Mouse (Mus musculus): Measurements from ENCODE around the gene Usp16. TPM values are rescaled to one million over a fixed set of nuclear protein-coding genes. Genes with fewer than 3 reads are reported as not detected.

The Usp16 gene
- polyA plus RNA-seq (2016; fragmentation: Nextera tagmentation; extraction: Ambion mirVana): 36.5 and 42.7 TPM in 2 replicates

DNA sequence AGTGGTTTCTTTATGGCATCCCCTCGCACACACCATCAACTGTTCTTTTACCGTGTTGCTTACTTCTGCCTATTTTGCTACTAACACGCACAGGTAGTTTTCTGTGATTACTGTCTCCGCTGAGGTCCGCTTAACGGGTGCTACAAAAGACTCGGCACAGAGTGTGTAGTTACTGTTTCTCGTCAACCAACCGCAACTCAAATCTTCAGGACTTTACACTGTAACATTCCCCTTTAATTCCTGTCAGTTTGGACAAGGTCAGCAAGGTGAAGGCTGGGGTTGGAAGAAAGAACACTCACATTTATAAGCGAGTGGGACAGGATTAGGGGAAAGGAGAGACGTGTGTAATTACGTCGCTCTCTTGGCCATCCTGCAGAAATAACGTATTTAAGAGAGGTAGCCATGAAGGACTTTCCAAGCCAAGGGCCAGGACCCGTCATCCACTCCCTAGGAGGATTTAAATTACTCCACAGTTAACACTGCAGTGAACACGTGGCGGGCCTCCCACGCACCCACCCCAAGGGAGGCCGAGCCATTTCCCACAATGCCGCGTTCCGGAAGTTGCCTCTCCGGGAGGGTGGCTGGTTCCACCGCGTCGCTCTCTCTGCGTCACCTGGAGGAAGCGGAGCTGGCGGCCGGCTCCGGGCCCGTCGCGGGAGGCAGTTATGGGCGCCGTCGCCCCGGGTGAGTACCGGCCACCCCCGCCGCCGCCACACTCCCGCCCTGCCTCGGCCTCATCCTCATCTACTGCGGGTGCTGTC is at the start of gene Usp16:
Gene Usp16 (plus strand): TSS at position 285 of the 761 bp plus-strand sequence.
- DNase-seq (ENCODE audit: low spot score): peak; percentile 89
- Histone ChIP-seq H3K36me3 (peaks cover 15% of the 10 kb centered on the region), H3K9me3 (replicated peaks) (no peaks in the 10 kb centered on the region), H3K27me3 (ENCODE audit: low read depth, poor library complexity, severe bottlenecking) (no peaks in the 10 kb centered on the region), H3K4me1 (peaks cover 25% of the 10 kb centered on the region), H3K4me3 (peak within 1 kb of the TSS; percentile 93), H3K27ac (replicated peaks) (peak within 1 kb of the TSS; percentile 90)
- 10% methylated on average over 45 of the region's 45 CpGs for WGBS

GRCm38 (mm10) chr16:87405001-87405400 is 49.5 kb upstream of the Usp16 start:
- WGBS: 76% methylated on average over 3 of the region's 3 CpGs

DNA sequence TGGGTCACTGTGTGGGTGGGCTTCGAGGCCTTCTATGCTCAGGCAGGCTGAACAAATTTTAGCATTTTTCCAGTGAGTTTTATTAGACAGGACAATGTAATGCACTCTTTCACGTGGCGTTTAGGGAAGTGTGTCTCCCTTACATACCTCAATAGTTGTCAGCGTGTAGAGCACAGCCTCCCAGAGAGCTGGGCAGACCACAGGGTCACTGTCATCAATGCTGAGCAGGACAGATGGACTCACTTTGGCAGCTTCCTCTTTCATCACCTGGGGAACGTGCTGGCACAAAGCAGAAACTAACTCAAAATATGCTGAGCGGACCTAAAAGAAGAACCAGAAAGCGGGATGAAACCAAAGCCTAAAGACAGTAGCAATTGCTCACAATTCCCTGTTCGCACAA is 33.8 kb upstream of the Usp16 start:
- Histone ChIP-seq H3K27ac (replicated peaks) (no peak overlapping the region), H3K36me3 (peaks cover 100% of the 10 kb centered on the region), H3K4me1 (no peaks in the 10 kb centered on the region), H3K27me3 (ENCODE audit: low read depth, poor library complexity, severe bottlenecking) (no peaks in the 10 kb centered on the region), H3K9me3 (replicated peaks) (peaks cover 21% of the 10 kb centered on the region), H3K4me3 (no peak overlapping the region)
- no peak for DNase-seq (ENCODE audit: low spot score)
- 93% methylated on average over 8 of the region's 8 CpGs for WGBS

More at GRCm38 (mm10) chr16:87405001-87405400, 49.5 kb upstream of the Usp16 start:
- H3K36me3 ChIP-seq: peaks cover 98% of the 10 kb centered on the region
- no peaks in the 10 kb centered on the region for H3K9me3 ChIP-seq (replicated peaks)
- no peak overlapping the region for H3K4me3 ChIP-seq
- no peaks in the 10 kb centered on the region for H3K4me1 ChIP-seq
- DNase-seq (ENCODE audit: low spot score): no peak
- H3K27me3 ChIP-seq (ENCODE audit: low read depth, poor library complexity, severe bottlenecking): no peaks in the 10 kb centered on the region
- no peak overlapping the region for H3K27ac ChIP-seq (replicated peaks)

GRCm38 (mm10) chr16:87427516-87427915 is 27.0 kb upstream of the Usp16 start:
- Histone ChIP-seq H3K36me3 (peaks cover 51% of the 10 kb centered on the region), H3K4me3 (no peak overlapping the region), H3K4me1 (peaks cover 12% of the 10 kb centered on the region), H3K27ac (replicated peaks) (no peak overlapping the region), H3K27me3 (ENCODE audit: low read depth, poor library complexity, severe bottlenecking) (no peaks in the 10 kb centered on the region), H3K9me3 (replicated peaks) (peaks cover 2% of the 10 kb centered on the region)
- no peak for DNase-seq (ENCODE audit: low spot score)
- 98% methylated on average over 8 of the region's 8 CpGs for WGBS

GRCm38 (mm10) chr16:87432033-87432814 is 22.3 kb upstream of the Usp16 start, which contains the start of gene Ltn1:
Gene Ltn1 (minus strand): TSS chr16:87432612.
- Histone ChIP-seq H3K4me3 (peak within 1 kb of the TSS; percentile 93), H3K9me3 (replicated peaks) (no peaks in the 10 kb centered on the region), H3K36me3 (peaks cover 7% of the 10 kb centered on the region; the same call in 1 of the 2 replicates), H3K27me3 (ENCODE audit: low read depth, poor library complexity, severe bottlenecking) (no peaks in the 10 kb centered on the region), H3K27ac (replicated peaks) (peak within 1 kb of the TSS; percentile 86), H3K4me1 (peaks cover 12% of the 10 kb centered on the region)
- DNase-seq (ENCODE audit: low spot score): peak; percentile 99
- WGBS: under 1% methylated on average over 56 of the region's 56 CpGs

- Histone ChIP-seq H3K36me3 (0 out of 2 replicates have a peak, but pooled peaks cover 3% of the 10 kb centered on the region), H3K27me3 (ENCODE audit: low read depth, poor library complexity, severe bottlenecking) (no peaks in the 10 kb centered on the region), H3K27ac (replicated peaks) (no peak overlapping the region), H3K4me1 (peaks cover 12% of the 10 kb centered on the region), H3K9me3 (replicated peaks) (no peaks in the 10 kb centered on the region), H3K4me3 (no peak overlapping the region)
- DNase-seq (ENCODE audit: low spot score): no peak
- WGBS: 95% methylated on average over 7 of the region's 7 CpGs
Measured at GRCm38 (mm10) chr16:87434266-87434665, 20.2 kb upstream of the Usp16 start.

GRCm38 (mm10) chr16:87434946-87435345 is 19.6 kb upstream of the Usp16 start:
- no peaks in the 10 kb centered on the region for H3K9me3 ChIP-seq (replicated peaks)
- DNase-seq (ENCODE audit: low spot score): no peak
- 90% methylated on average over 6 of the region's 6 CpGs for WGBS
- no peak overlapping the region for H3K4me3 ChIP-seq
- no peaks in the 10 kb centered on the region for H3K27me3 ChIP-seq (ENCODE audit: low read depth, poor library complexity, severe bottlenecking)
- H3K27ac ChIP-seq (replicated peaks): no peak overlapping the region
- H3K4me1 ChIP-seq: peaks cover 18% of the 10 kb centered on the region
- H3K36me3 ChIP-seq: 0 out of 2 replicates have a peak, but pooled peaks cover 3% of the 10 kb centered on the region

- 86% methylated on average over 13 of the region's 13 CpGs for WGBS
Measured at GRCm38 (mm10) chr16:87435411-87436205, 18.9 kb upstream of the Usp16 start.

DNA sequence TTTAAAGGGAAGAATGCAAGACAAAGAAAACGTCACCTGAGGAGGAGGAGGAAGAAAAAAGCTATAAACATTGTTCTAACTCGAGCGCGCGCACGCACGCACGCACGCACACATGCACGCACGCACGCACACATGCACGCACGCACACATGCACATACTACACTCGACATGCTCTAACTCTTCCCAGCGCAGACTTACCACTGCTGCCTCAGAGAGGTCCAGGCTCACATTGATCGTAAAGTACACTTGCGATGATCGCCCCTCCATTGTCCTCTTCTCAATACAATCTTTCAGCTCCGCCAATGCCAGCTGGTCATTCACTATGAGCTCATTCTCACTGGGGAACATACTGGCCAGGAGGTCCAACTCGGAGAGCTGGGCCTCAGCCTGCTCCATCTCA is 17.4 kb upstream of the Usp16 start:
- 94% methylated on average over 21 of the region's 21 CpGs for WGBS
- H3K36me3 ChIP-seq: 0 out of 2 replicates have a peak, but pooled peaks cover 3% of the 10 kb centered on the region
- no peak overlapping the region for H3K4me3 ChIP-seq
- no peak overlapping the region for H3K27ac ChIP-seq (replicated peaks)
- H3K4me1 ChIP-seq: peaks cover 17% of the 10 kb centered on the region
- DNase-seq (ENCODE audit: low spot score): no peak
- H3K27me3 ChIP-seq (ENCODE audit: low read depth, poor library complexity, severe bottlenecking): no peaks in the 10 kb centered on the region
- no peaks in the 10 kb centered on the region for H3K9me3 ChIP-seq (replicated peaks)

More at GRCm38 (mm10) chr16:87435411-87436205, 18.9 kb upstream of the Usp16 start:
- H3K9me3 ChIP-seq (replicated peaks): no peaks in the 10 kb centered on the region
- H3K27ac ChIP-seq (replicated peaks): no peak overlapping the region
- DNase-seq (ENCODE audit: low spot score): no peak
- H3K4me3 ChIP-seq: no peak overlapping the region
- peaks cover 19% of the 10 kb centered on the region for H3K4me1 ChIP-seq
- H3K27me3 ChIP-seq (ENCODE audit: low read depth, poor library complexity, severe bottlenecking): no peaks in the 10 kb centered on the region
- 0 out of 2 replicates have a peak, but pooled peaks cover 3% of the 10 kb centered on the region for H3K36me3 ChIP-seq

- Histone ChIP-seq H3K27me3 (ENCODE audit: low read depth, poor library complexity, severe bottlenecking) (no peaks in the 10 kb centered on the region), H3K36me3 (0 out of 2 replicates have a peak, but pooled peaks cover 3% of the 10 kb centered on the region), H3K27ac (replicated peaks) (no peak overlapping the region), H3K9me3 (replicated peaks) (no peaks in the 10 kb centered on the region), H3K4me1 (peaks cover 16% of the 10 kb centered on the region), H3K4me3 (no peak overlapping the region)
- WGBS: 92% methylated on average over 8 of the region's 8 CpGs
- no peak for DNase-seq (ENCODE audit: low spot score)
Measured at GRCm38 (mm10) chr16:87438697-87439096, 15.8 kb upstream of the Usp16 start.

- Histone ChIP-seq H3K27me3 (ENCODE audit: low read depth, poor library complexity, severe bottlenecking) (no peaks in the 10 kb centered on the region), H3K36me3 (no peaks in the 10 kb centered on the region), H3K4me1 (peaks cover 16% of the 10 kb centered on the region), H3K4me3 (peak within 1 kb of the TSS; percentile 84), H3K9me3 (replicated peaks) (no peaks in the 10 kb centered on the region), H3K27ac (replicated peaks) (peak within 1 kb of the TSS; percentile 96)
- under 1% methylated on average over 38 of the region's 38 CpGs for WGBS
- DNase-seq (ENCODE audit: low spot score): peak; percentile 92
Measured at GRCm38 (mm10) chr16:87440184-87440686, 14.3 kb upstream of the Usp16 start, which contains the start of gene Rwdd2b. Gene Rwdd2b (minus strand): TSS chr16:87440573.

- no peaks in the 10 kb centered on the region for H3K9me3 ChIP-seq (replicated peaks)
- H3K4me1 ChIP-seq: peaks cover 16% of the 10 kb centered on the region
- H3K36me3 ChIP-seq: no peaks in the 10 kb centered on the region
- 30% methylated on average over 9 of the region's 9 CpGs for WGBS
- DNase-seq (ENCODE audit: low spot score): no peak
- H3K27me3 ChIP-seq (ENCODE audit: low read depth, poor library complexity, severe bottlenecking): no peaks in the 10 kb centered on the region
- peak overlapping the region; percentile 96; the same call in 1 of the 2 replicates for H3K27ac ChIP-seq (replicated peaks)
- peak overlapping the region; percentile 84 for H3K4me3 ChIP-seq
Measured at GRCm38 (mm10) chr16:87441089-87441488, 13.4 kb upstream of the Usp16 start.

All from midbrain, embryonic 10.5 days (tissue).